8 mouse cellular contexts compared by ENCODE assay signal in the genomic region with DNA sequence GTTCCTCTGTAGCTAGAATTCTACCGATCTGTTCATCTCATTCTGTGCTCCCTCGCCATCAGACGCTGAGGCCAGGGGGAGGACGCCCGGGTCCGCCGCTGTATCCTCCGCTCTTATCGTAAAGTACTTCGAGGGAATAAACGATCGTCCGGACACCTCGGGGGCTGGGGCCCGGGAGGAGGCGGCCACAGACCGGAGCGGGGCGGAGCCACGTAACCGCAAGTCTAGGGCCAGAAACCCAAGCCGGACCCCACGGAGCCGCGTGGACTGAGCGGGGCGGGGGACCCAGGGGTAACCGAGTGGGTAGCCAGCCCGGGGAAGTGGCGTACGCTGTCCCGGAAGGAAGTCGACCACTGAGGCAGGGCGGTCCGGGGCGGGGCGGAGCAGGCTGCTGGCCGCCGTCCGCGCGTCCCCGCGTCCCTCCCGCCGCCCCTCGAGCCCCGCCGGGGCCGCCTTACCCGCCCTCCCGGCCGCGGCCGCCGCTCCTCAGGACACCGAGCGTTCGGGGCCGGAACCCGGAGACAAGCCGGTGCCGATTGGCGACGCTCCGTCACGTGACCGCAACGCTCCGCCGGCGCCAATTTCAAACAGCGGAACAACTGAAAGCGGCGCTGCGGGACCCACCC. TPM values are rescaled to one million over a fixed set of nuclear protein-coding genes. Genes with fewer than 3 reads are reported as not detected.
DNase-seq lines count a peak whose midpoint lies in the region; ATAC-seq lines count a peak whose summit lies in the region.

A gene (minus strand): TSS at position 531 of the 626 bp plus-strand sequence.
A gene (plus strand): TSS at position 587 of the 626 bp plus-strand sequence.

- peaks cover 36% of the 10 kb centered on the region for H3K36me3 ChIP-seq in embryonic facial prominence, embryonic 14.5 days (ENCODE audit: control insufficient read depth, insufficient read depth, low read length)
- peaks cover 36% of the 10 kb centered on the region for H3K36me3 ChIP-seq in limb, embryonic 15.5 days
- H3K36me3 ChIP-seq in midbrain, embryonic 16.5 days (ENCODE audit: control insufficient read depth, insufficient read depth, low read length) = 0 out of 2 replicates have a peak, but pooled peaks cover 2% of the 10 kb centered on the region

- H3K9ac ChIP-seq in embryonic facial prominence, embryonic 14.5 days (ENCODE audit: low read depth, low read length) = peak within 1 kb of the TSS; percentile 93
- peak within 1 kb of the TSS; percentile 91 for H3K9ac ChIP-seq in limb, embryonic 15.5 days
- peak within 1 kb of the TSS; percentile 90 for H3K9ac ChIP-seq in midbrain, embryonic 16.5 days (ENCODE audit: low read depth, low read length)

- peaks cover 8% of the 10 kb centered on the region; the same call in 1 of the 2 replicates for H3K4me1 ChIP-seq in embryonic facial prominence, embryonic 14.5 days (ENCODE audit: control insufficient read depth, insufficient read depth, low read length)
- H3K4me1 ChIP-seq in limb, embryonic 15.5 days = peaks cover 38% of the 10 kb centered on the region
- H3K4me1 ChIP-seq in midbrain, embryonic 16.5 days (ENCODE audit: control insufficient read depth, insufficient read depth, low read length) = peaks cover 18% of the 10 kb centered on the region

- no peaks in the 10 kb centered on the region for H3K9me3 ChIP-seq in embryonic facial prominence, embryonic 14.5 days (ENCODE audit: control insufficient read depth, low read length)
- no peaks in the 10 kb centered on the region for H3K9me3 ChIP-seq in limb, embryonic 15.5 days
- H3K9me3 ChIP-seq in midbrain, embryonic 16.5 days (replicated peaks; ENCODE audit: control insufficient read depth, low read length, poor library complexity, severe bottlenecking) = no peaks in the 10 kb centered on the region

- peak within 1 kb of the TSS; percentile 73 for H3K4me3 ChIP-seq in embryonic facial prominence, embryonic 14.5 days (ENCODE audit: low read depth, low read length)
- H3K4me3 ChIP-seq in limb, embryonic 15.5 days = peak within 1 kb of the TSS; percentile 88
- H3K4me3 ChIP-seq in midbrain, embryonic 16.5 days (ENCODE audit: low read depth, low read length) = peak within 1 kb of the TSS; percentile 93

- peak within 1 kb of the TSS; percentile 95 for H3K27ac ChIP-seq in embryonic facial prominence, embryonic 14.5 days (replicated peaks; ENCODE audit: low read depth, low read length)
- H3K27ac ChIP-seq in limb, embryonic 15.5 days = peak within 1 kb of the TSS; percentile 97
- H3K27ac ChIP-seq in midbrain, embryonic 16.5 days (ENCODE audit: low read length) = peak within 1 kb of the TSS; percentile 88

- peak; percentile 89 for DNase-seq in A20 (ENCODE audit: low read depth, low spot score)
- DNase-seq in adrenal gland, postnatal 4 days (ENCODE audit: low spot score in 2 of 2) = peak; percentile 67 to 80
- peak; percentile 93 for DNase-seq in embryonic facial prominence, embryonic 14.5 days (ENCODE audit: low spot score)
- DNase-seq in heart, adult 9 months (ENCODE audit: low spot score in 2 of 2) = peak; percentile 86
- peak; percentile 83 for DNase-seq in kidney, adult 9 months
- peak; percentile 86 to 90 for DNase-seq in spleen, postnatal 10 days (ENCODE audit: low spot score in 2 of 2)

- peak; percentile 90 for ATAC-seq in embryonic facial prominence, embryonic 14.5 days (ENCODE audit: low read depth)
- ATAC-seq in limb, embryonic 15.5 days (ENCODE audit: insufficient number of reproducible peaks, low FRiP score, low TSS enrichment, low read depth) = peak; percentile 91
- peak; percentile 89 for ATAC-seq in midbrain, embryonic 16.5 days

- H3K4me2 ChIP-seq in embryonic facial prominence, embryonic 14.5 days (ENCODE audit: low read depth, low read length) = peak within 1 kb of the TSS; percentile 74
- H3K4me2 ChIP-seq in limb, embryonic 15.5 days = peak within 1 kb of the TSS; percentile 97
- peak within 1 kb of the TSS; percentile 100 for H3K4me2 ChIP-seq in midbrain, embryonic 16.5 days (ENCODE audit: low read length)

- WGBS in embryonic facial prominence, embryonic 14.5 days = under 1% methylated on average over 27 of the region's 76 CpGs
- WGBS in limb, embryonic 15.5 days = under 1% methylated on average over 60 of the region's 76 CpGs
- under 1% methylated on average over 51 of the region's 76 CpGs for WGBS in midbrain, embryonic 16.5 days

- H3K27me3 ChIP-seq in embryonic facial prominence, embryonic 14.5 days (replicated peaks; ENCODE audit: control insufficient read depth, insufficient read depth, low read length) = no peaks in the 10 kb centered on the region
- H3K27me3 ChIP-seq in limb, embryonic 15.5 days = no peaks in the 10 kb centered on the region
- H3K27me3 ChIP-seq in midbrain, embryonic 16.5 days (ENCODE audit: control insufficient read depth, insufficient read depth, low read depth, low read length) = no peaks in the 10 kb centered on the region

RNA-seq across cellular contexts. Expression of the first gene that starts in this region (rescaled TPM):
- total RNA-seq in adrenal gland, postnatal 4 days (2021) = 10 to 100 TPM; 35.0 to 36.9 TPM
- 87.0 and 109 TPM in 2 replicates for polyA plus RNA-seq in embryonic facial prominence, embryonic 14.5 days (2014; fragmentation: Nextera tagmentation; extraction: Ambion mirVana)
- 115 and 118 TPM in 2 replicates for polyA plus RNA-seq in limb, embryonic 15.5 days (2015; fragmentation: Nextera tagmentation; extraction: Ambion mirVana)
- polyA plus RNA-seq in midbrain, embryonic 16.5 days (2015; fragmentation: Nextera tagmentation; extraction: Ambion mirVana) = 77.0 and 84.1 TPM in 2 replicates

RNA-seq across cellular contexts. Expression of the second gene that starts in this region (rescaled TPM):
- total RNA-seq in adrenal gland, postnatal 4 days (2021) = 10 to 100 TPM; 28.7 to 32.9 TPM
- 26.3 and 29.3 TPM in 2 replicates for polyA plus RNA-seq in embryonic facial prominence, embryonic 14.5 days (2014; fragmentation: Nextera tagmentation; extraction: Ambion mirVana)
- 24.9 and 26.7 TPM in 2 replicates for polyA plus RNA-seq in limb, embryonic 15.5 days (2015; fragmentation: Nextera tagmentation; extraction: Ambion mirVana)
- polyA plus RNA-seq in midbrain, embryonic 16.5 days (2015; fragmentation: Nextera tagmentation; extraction: Ambion mirVana) = 4.8 and 5.4 TPM in 2 replicates

Comparison
In these comparisons a context has a peak if more than half of its experiments do, and no peak if none do; other contexts are left out.
1. Peak in every context shown above with its lines: DNase-seq, ATAC-seq, H3K4me3 ChIP-seq and H3K27ac ChIP-seq.